Mouse (Mus musculus) intestine, postnatal 0 days (tissue): ENCODE data around the gene Pard3b. TPM values are rescaled to one million over a fixed set of nuclear protein-coding genes. Genes with fewer than 3 reads are reported as not detected.

ENCODE experiments used
- ATAC-seq: fragments of 200-750 bp; cut with Nextera tagmentation; 2 replicates; pipeline ENCODE4 v1.8.0; 2017; ENCODE audit warnings: mild to moderate bottlenecking, moderate TSS enrichment, moderate library complexity
- H3K27ac ChIP-seq: fragments of 300-500 bp; sonication (generic); 2 replicates; pipeline ENCODE4 v1.5.1; 2014; ENCODE audit warnings: mild to moderate bottlenecking, low read depth, low read length, moderate library complexity
- H3K27me3 ChIP-seq: fragments of 300-500 bp; sonication (generic); replicated peaks from 2 replicates; pipeline ENCODE4 v1.6.1; 2014; ENCODE audit warnings: low read length, mixed read lengths; ENCODE audit not compliant: control insufficient read depth, insufficient read depth
- H3K36me3 ChIP-seq: fragments of 300-500 bp; sonication (generic); 2 replicates; pipeline ENCODE4 v1.6.1; 2014; ENCODE audit warnings: mild to moderate bottlenecking, moderate library complexity; ENCODE audit not compliant: control insufficient read depth, insufficient read depth
- H3K4me1 ChIP-seq: fragments of 300-500 bp; sonication (generic); replicated peaks from 2 replicates; pipeline ENCODE4 v1.6.1; 2014; ENCODE audit warnings: antibody characterized with exemption, low read length, mixed read lengths; ENCODE audit not compliant: control insufficient read depth, insufficient read depth
- H3K4me2 ChIP-seq: fragments of 300-500 bp; sonication (generic); replicated peaks from 2 replicates; pipeline ENCODE4 v1.6.1; 2014; ENCODE audit warnings: low read depth, mild to moderate bottlenecking, moderate library complexity
- H3K4me3 ChIP-seq: fragments of 300-500 bp; sonication (generic); 2 replicates; pipeline ENCODE4 v1.5.1; 2014; ENCODE audit warnings: low read depth, low read length
- H3K9ac ChIP-seq: fragments of 300-500 bp; sonication (generic); 2 replicates; pipeline ENCODE4 v1.6.1; 2014; ENCODE audit warnings: mild to moderate bottlenecking, low read depth, low read length
- H3K9me3 ChIP-seq: fragments of 300-500 bp; sonication (generic); 2 replicates; pipeline ENCODE4 v1.6.1; 2016; ENCODE audit warnings: mixed run types; ENCODE audit not compliant: control insufficient read depth
- CTCF ChIP-seq: sonication (generic); IDR thresholded peaks from 2 replicates; pipeline ENCODE4 v1.5.1; 2016; ENCODE audit warnings: low read depth, mild to moderate bottlenecking, control low read depth, antibody characterized with exemption, moderate library complexity
- WGBS: fragments of 180-500 bp; shearing (Covaris S2); extraction: QIAGEN DNeasy Blood & Tissue Kit; methylation state at CpG from one replicate; pipeline ENCODE4 v1.1.7; 2014; 5-methylcytosine and 5-hydroxymethylcytosine counted together
- polyA plus RNA-seq: library from polyadenylated mRNA; unstranded; fragments of >200 nt; fragmentation: Nextera tagmentation; extraction: Ambion mirVana; gene quantifications from 2 replicates; pipeline ENCODE4 v1.2.1, GENCODE M21; 2015

Pard3b gene
- polyA plus RNA-seq, 1 experiment from 2014 or later = 17.2 TPM

- no peak for TF ChIP-seq CTCF
- Histone ChIP-seq H3K9me3 (no peaks in the 10 kb centered on the region), H3K4me3 (no peak overlapping the region), H3K4me2 (no peak overlapping the region), H3K27ac (no peak overlapping the region), H3K9ac (no peak overlapping the region), H3K27me3 (no peaks in the 10 kb centered on the region), H3K36me3 (no peaks in the 10 kb centered on the region), H3K4me1 (no peaks in the 10 kb centered on the region)
- 84% methylated on average over 6 of the region's 6 CpGs for WGBS
- no peak for ATAC-seq
Observed at GRCm38 (mm10) chr1:61849029-61849714, 210.5 kb downstream of the Pard3b start.

GRCm38 (mm10) chr1:61850471-61850870, 211.8 kb downstream of the Pard3b start:
- H3K4me2 ChIP-seq = no peak overlapping the region
- no peaks in the 10 kb centered on the region for H3K4me1 ChIP-seq
- no peaks in the 10 kb centered on the region for H3K9me3 ChIP-seq
- no peak overlapping the region for H3K27ac ChIP-seq
- H3K4me3 ChIP-seq = no peak overlapping the region
- no peaks in the 10 kb centered on the region for H3K27me3 ChIP-seq
- no peak for TF ChIP-seq CTCF
- H3K9ac ChIP-seq = no peak overlapping the region
- 73% methylated on average over 5 of the region's 5 CpGs for WGBS
- no peaks in the 10 kb centered on the region for H3K36me3 ChIP-seq
- ATAC-seq = no peak

DNA sequence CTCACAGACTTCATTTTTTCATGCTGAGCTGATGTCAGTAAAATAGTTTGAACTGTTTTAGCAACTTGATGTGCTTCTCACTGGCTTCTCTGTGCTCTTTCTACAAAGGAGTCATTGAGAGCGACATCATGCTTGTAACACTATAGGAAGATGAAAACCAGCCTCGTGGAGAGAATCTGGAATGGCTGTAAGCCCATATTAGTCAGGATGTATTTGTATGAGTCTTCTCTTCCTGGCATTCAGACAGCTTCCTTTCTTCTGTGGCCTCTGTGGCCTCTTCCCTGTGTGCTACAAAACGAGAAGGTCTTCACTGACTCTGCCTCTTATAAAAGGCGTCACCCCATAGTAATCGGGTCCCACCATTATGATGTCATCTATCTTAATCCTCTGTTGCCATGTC, 212.6 kb downstream of the Pard3b start:
- H3K36me3 ChIP-seq = no peaks in the 10 kb centered on the region
- no peak overlapping the region for H3K4me3 ChIP-seq
- no peak overlapping the region for H3K27ac ChIP-seq
- no peak overlapping the region for H3K4me2 ChIP-seq
- 65% methylated on average over 5 of the region's 5 CpGs for WGBS
- no peak for TF ChIP-seq CTCF
- no peaks in the 10 kb centered on the region for H3K27me3 ChIP-seq
- no peaks in the 10 kb centered on the region for H3K9me3 ChIP-seq
- no peak for ATAC-seq
- H3K9ac ChIP-seq = no peak overlapping the region
- no peaks in the 10 kb centered on the region for H3K4me1 ChIP-seq

- Histone ChIP-seq H3K9me3 (no peaks in the 10 kb centered on the region), H3K9ac (no peak overlapping the region), H3K36me3 (no peaks in the 10 kb centered on the region), H3K4me2 (no peak overlapping the region), H3K27me3 (no peaks in the 10 kb centered on the region), H3K4me3 (no peak overlapping the region), H3K27ac (no peak overlapping the region), H3K4me1 (no peaks in the 10 kb centered on the region)
- no peak for ATAC-seq
- TF ChIP-seq CTCF = no peak
- 45% methylated on average over 2 of the region's 2 CpGs for WGBS
Observed at GRCm38 (mm10) chr1:61867286-61868082, 228.9 kb downstream of the Pard3b start.

GRCm38 (mm10) chr1:61874875-61875274, 236.3 kb downstream of the Pard3b start:
- Histone ChIP-seq H3K4me3 (no peak overlapping the region), H3K27me3 (no peaks in the 10 kb centered on the region), H3K4me2 (no peak overlapping the region), H3K36me3 (no peaks in the 10 kb centered on the region), H3K9ac (no peak overlapping the region), H3K4me1 (no peaks in the 10 kb centered on the region), H3K27ac (no peak overlapping the region), H3K9me3 (no peaks in the 10 kb centered on the region)
- no peak for ATAC-seq
- WGBS = 40% methylated on average over 1 of the region's 1 CpGs
- TF ChIP-seq CTCF = no peak

GRCm38 (mm10) chr1:61879706-61880470, 241.3 kb downstream of the Pard3b start:
- no peaks in the 10 kb centered on the region for H3K36me3 ChIP-seq
- no peaks in the 10 kb centered on the region for H3K9me3 ChIP-seq
- H3K9ac ChIP-seq = no peak overlapping the region
- H3K27me3 ChIP-seq = no peaks in the 10 kb centered on the region
- no peak overlapping the region for H3K4me3 ChIP-seq
- no peaks in the 10 kb centered on the region for H3K4me1 ChIP-seq
- TF ChIP-seq CTCF = no peak
- H3K27ac ChIP-seq = no peak overlapping the region
- no peak overlapping the region for H3K4me2 ChIP-seq
- ATAC-seq = no peak
- WGBS = 84% methylated on average over 6 of the region's 6 CpGs
